Mouse (Mus musculus) lung, embryonic 14.5 days (tissue): ENCODE measurements at regions not wholly inside any gene's neighbourhood (a gene's known extent, or its start where the extent isn't known, plus 50 kb on each side); places are given as distances from the start of the nearest gene placed in this dataset.

Experiments
- ATAC-seq: fragments of 200-750 bp; cut with Nextera tagmentation; 2 replicates; pipeline ENCODE4 v1.8.0; 2017; ENCODE audit warnings: mild to moderate bottlenecking, moderate TSS enrichment, moderate library complexity; ENCODE audit not compliant: insufficient read depth
- DNase-seq: peaks from one replicate; pipeline ENCODE4 v3.0.0-alpha.2; 2015
- H3K27ac ChIP-seq: fragments of 300-500 bp; sonication (generic); 2 replicates; pipeline ENCODE4 v1.5.1; 2014; ENCODE audit warnings: low read depth, mild to moderate bottlenecking, moderate library complexity
- H3K27me3 ChIP-seq: fragments of 300-500 bp; sonication (generic); 2 replicates; pipeline ENCODE4 v1.6.1; 2014; ENCODE audit warnings: low read length, control low read depth; ENCODE audit not compliant: insufficient read depth
- H3K36me3 ChIP-seq: fragments of 300-500 bp; sonication (generic); 2 replicates; pipeline ENCODE4 v1.6.1; 2014; ENCODE audit warnings: control low read depth; ENCODE audit not compliant: insufficient read depth
- H3K4me1 ChIP-seq: fragments of 300-500 bp; sonication (generic); 2 replicates; pipeline ENCODE4 v1.6.1; 2014; ENCODE audit warnings: antibody characterized with exemption, control low read depth; ENCODE audit not compliant: insufficient read depth
- H3K4me2 ChIP-seq: fragments of 300-500 bp; sonication (generic); 2 replicates; pipeline ENCODE4 v1.6.1; 2014; ENCODE audit warnings: mild to moderate bottlenecking
- H3K4me3 ChIP-seq: fragments of 300-500 bp; sonication (generic); 2 replicates; pipeline ENCODE4 v1.5.1; 2014; ENCODE audit warnings: low read depth, low read length
- H3K9ac ChIP-seq: fragments of 300-500 bp; sonication (generic); 2 replicates; pipeline ENCODE4 v1.6.1; 2014
- H3K9me3 ChIP-seq: fragments of 300-500 bp; sonication (generic); 2 replicates; pipeline ENCODE4 v1.6.1; 2016; ENCODE audit warnings: low read depth, low read length, control low read depth
- CTCF ChIP-seq: IDR thresholded peaks from 2 replicates; pipeline ENCODE4 v1.5.1; 2016; ENCODE audit warnings: antibody characterized with exemption, low read depth
- WGBS: fragments of 180-500 bp; shearing (Covaris S2); extraction: QIAGEN DNeasy Blood & Tissue Kit; methylation state at CpG from one replicate; pipeline ENCODE4 v1.1.7; 2014; 5-methylcytosine and 5-hydroxymethylcytosine counted together

DNA sequence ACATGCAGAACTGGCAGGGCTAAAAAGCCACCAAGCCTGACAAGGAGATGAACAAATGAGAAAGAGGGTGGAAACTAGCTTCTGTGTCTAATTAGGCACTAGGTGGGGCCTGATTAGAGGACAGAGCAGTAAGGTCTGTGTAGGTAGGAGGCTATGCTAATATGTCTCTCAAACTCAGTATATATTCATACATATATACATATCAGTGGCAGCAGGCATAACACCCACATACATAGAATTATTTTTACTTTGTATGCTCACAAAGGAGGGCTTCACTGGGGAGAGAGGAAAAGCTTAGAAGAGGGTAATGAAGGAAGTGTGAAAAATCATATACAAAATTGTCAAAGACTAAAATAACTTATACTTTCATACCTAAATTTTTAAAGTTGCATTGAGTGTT lies 457.1 kb downstream of the Phf3 start:
- no peak for TF ChIP-seq CTCF
- H3K36me3 ChIP-seq = no peaks in the 10 kb centered on the region
- no peak overlapping the region for H3K9ac ChIP-seq
- DNase-seq = no peak
- H3K9me3 ChIP-seq = no peaks in the 10 kb centered on the region
- H3K4me2 ChIP-seq = no peak overlapping the region
- H3K4me1 ChIP-seq = no peaks in the 10 kb centered on the region
- H3K27ac ChIP-seq = no peak overlapping the region
- no peak for ATAC-seq
- no peak overlapping the region for H3K4me3 ChIP-seq
- H3K27me3 ChIP-seq = no peaks in the 10 kb centered on the region

DNA sequence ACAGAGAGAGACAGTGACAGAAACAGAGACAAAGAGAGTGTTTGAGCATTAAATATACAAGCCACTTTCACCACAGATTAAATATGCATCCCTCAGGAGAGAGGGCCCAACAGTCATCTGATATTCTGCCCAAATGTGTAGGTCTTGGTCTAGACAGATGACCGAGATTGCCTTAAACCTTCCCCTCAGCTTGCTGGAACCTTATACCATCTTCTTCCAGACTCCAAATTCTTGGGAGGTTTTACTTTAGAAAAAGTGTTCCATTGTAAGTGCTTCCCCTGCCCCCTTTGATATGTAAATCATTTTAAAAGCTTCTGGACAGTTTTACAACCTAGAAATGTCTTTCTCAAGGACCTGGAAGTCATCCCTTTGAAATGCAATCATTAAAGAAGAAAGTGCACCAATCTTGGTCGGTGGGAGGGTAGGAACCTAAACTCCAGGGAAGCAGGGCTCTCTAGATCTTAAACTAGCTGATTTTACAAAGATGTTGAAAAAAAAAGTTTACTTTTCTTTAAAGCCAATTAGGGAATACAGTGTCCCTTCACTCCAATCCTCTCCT lies 458.8 kb downstream of the Phf3 start:
- ATAC-seq (no peak), DNase-seq (no peak)
- H3K27ac ChIP-seq = no peak overlapping the region
- no peaks in the 10 kb centered on the region for H3K4me1 ChIP-seq
- H3K36me3 ChIP-seq = no peaks in the 10 kb centered on the region
- no peak for TF ChIP-seq CTCF
- H3K4me3 ChIP-seq = no peak overlapping the region
- 45% methylated on average over 2 of the region's 2 CpGs for whole genome bisulfite sequencing
- no peak overlapping the region for H3K9ac ChIP-seq
- no peaks in the 10 kb centered on the region for H3K9me3 ChIP-seq
- no peaks in the 10 kb centered on the region for H3K27me3 ChIP-seq
- H3K4me2 ChIP-seq = no peak overlapping the region
